Mouse (Mus musculus) G1E-ER4 (cell line): ENCODE results near the gene Vps45. TPM values are rescaled to one million over a fixed set of nuclear protein-coding genes. Genes with fewer than 3 reads are reported as not detected.

Source experiments
- GATA1 ChIP-seq: IDR thresholded peaks from one replicate; pipeline ENCODE4 v1.8.0; 2012; ENCODE audit warnings: low read length, inconsistent platforms
- polyA plus RNA-seq: library from polyadenylated mRNA; stranded (reverse); fragments of >175 nt; gene quantifications from 2 replicates; pipeline ENCODE4 v1.2.3, GENCODE M21; 2012

Vps45 gene
- polyA plus RNA-seq, result 5.6 and 5.8 TPM in 2 replicates

DNA sequence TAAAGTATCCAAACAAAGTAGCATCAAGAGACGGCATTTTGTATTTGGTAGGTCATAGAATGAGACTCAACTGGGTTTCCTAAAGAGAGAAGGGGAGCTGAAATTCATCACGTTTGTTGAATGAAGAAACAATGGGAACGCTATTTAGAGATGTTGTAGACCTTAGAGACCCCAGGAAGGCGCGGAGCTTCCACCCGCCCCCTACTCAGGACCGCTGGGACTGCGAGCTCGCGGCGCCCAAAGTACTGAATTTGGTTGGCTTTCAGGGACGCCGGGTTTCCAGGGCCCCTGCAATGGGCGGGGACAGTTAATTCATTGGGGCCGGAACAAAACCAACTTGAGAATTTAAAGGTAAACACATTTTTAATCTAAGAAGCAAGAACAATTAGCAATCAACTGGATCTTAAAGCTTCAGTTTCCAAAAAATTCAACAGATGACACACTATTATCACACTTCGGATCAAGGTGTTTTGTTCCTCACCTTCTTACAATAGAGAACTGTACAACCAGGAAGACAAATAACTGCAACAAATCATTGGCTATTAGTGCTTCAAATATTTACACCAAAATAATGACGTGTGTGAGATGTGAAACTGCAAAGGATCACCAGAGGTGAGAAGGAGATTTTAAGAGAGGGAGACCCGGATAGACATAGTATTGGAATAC, at the start of gene Vps45:
Gene Vps45, minus strand, starts transcription at position 236 of the 666 bp plus-strand sequence.
- TF ChIP-seq GATA1, result no peak

DNA sequence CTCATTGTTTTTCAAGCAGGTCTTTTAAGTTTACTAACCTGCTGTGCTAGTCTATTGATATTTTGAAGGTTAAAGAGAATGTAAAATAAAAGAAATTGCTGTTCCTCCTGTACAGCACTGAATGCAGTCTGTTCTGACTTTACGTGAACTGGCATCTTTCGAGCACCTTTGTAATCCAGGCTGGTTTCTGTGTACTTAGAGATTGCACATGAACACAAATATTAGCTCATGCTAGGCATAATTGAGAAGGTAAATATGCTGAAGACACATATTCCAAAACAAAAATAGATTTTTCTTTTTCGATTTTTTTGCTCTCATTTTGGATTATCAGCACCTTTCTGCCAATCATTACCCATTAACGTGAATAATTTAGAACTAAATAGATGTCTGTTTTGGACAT, 47.9 kb upstream of the Vps45 start:
- no peak for TF ChIP-seq GATA1

DNA sequence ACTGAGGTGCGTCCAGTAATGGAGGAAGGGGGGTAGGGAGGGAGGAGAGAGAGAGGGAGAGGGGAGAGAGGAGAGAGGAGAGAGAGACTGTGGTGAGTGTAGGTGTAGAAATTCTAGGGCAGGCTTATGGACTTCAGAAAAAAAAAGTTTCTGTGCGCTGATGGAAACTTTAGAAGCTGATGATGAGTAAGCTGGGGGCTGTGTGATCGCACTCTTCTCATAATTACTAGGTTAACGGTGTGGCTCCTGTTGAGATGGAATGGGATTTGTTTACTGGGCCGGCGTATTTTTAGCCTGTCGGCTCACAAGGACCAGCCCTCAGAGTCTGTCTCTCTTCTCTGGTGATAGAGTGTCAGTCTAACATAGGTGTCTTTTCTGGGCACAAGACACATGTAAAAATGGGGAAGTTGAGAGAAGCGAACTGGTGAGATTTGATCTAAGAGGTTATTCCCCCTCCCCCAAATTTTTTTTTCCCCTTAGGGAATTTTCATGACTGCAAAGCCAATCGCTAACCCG, 47.0 kb upstream of the Vps45 start:
- no peak for TF ChIP-seq GATA1

DNA sequence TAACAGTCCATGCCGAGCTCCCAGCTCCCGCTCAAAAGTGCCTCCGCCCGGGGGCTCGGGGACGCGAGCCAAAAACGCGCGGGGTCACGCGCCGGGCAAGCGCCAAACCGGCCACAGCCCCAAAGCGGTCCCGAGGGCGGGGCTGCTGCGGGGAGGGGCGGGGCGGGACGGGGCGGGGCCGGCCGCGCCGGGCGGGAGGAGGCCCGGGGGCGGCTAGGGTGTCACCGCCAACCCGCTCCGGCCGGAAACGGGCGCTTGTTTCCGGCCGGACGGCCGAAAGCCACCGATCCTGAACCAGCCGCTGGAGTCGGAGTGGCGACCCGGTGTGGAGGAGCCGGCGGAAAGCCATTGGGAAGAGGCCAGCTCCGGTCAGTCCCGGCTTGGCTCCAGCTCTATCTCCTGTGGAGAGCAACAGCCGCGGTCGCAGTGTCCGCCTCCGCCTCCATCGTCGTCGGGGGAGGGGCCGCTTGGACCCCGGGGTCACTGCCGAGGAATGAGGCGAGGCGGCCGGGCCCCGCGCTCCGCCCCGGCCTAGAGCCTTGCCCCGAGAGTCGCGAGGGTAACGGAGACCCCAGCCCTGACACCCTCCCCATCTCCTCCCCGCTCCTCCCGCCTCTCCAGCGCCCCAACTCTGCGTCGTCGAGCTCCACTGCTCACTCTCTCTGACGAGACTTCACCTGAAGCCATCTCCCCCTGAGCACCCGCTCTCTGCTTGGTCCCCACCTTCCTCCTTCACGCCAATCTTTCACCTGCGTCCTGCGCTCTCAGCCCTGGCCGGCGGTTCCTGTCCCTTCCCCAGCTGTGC, 46.2 kb upstream of the Vps45 start, which contains the start of gene Otud7b:
Gene Otud7b, plus strand, starts transcription at position 267 of the 805 bp plus-strand sequence.
- no peak for TF ChIP-seq GATA1

DNA sequence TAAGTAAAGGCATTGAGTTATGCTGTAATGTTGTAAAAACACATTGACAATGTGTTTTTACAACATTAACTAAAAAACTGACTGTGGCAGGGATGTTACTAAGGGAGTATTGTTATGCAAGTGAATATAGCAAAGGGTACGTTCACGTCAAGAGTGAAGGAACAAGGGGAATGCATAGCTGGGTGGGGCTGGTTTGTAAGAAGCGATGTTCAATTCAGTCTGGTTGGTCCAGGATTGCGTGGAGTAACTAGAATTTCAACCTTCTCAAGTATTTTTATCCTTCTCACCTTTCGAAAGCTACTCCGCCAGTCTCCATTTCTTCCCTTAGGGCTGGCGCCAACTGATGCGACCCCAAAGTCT, 45.6 kb upstream of the Vps45 start:
- no peak for TF ChIP-seq GATA1

DNA sequence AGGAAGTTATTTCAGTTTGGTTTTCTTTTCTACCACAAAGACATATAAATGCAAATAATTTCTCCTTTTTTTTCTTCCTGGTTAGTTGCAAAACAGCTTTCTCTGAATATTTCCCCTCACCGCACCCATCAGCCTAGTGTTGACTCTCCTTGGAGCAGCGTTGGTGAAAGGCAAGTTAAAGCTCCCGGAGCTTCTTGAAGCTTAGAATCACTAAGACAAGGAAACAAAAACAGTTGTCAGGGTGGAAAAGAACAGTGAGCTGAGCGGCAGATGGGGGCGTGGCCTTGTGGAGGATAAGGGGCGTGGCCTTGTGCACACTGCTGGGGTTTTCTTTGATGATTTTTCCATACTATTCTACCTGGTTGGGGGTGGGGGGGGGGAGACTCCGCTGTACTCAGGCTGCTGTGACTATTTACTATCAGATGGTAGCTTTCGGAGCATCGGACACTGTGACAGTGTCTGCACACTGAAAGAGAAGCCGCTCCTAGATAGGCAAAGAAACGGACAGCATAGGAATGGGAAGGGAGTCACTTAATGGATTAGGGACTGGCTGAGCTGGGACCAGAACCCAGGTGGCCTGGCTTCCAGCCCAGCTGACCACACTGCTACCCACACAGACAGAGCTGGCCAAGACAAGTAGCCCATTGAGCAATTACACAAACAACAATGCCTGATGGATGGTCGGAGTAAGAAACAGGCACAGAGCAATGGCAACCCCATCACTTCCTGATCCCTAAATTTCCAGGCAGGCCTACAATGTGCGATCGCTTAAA, 44.0 kb upstream of the Vps45 start:
- no peak for TF ChIP-seq GATA1

DNA sequence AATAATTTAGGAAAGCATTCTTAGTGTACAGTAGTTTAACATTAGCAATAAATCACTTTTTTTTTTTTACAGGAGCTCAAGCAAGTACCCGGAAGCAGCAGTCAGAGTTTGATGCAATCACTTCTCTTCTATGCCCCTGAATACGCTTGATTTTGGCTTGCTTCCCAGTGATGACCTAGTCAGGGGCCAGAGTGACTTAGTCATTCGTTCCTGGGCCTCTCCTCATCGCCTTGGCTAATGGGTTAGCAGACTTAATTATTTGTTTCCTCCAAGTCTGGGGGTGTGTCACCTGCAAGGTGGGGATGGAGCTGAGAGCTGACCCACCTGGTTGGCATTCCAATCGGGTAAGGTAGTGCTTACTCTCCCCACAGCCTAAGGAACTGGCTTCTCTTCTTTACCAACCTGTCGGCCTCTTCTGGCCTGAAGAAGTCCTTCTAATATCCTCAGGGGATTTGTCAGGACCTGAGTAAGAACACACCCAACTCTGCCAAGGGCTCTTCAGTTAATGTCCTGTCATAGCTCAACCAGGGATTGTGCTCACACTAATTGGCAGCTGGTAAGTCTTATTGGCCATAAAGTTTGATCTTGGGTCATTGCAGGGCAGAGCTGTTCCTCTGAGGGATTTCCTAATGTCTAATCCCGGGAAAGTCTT, 40.5 kb upstream of the Vps45 start:
- TF ChIP-seq GATA1, result no peak

DNA sequence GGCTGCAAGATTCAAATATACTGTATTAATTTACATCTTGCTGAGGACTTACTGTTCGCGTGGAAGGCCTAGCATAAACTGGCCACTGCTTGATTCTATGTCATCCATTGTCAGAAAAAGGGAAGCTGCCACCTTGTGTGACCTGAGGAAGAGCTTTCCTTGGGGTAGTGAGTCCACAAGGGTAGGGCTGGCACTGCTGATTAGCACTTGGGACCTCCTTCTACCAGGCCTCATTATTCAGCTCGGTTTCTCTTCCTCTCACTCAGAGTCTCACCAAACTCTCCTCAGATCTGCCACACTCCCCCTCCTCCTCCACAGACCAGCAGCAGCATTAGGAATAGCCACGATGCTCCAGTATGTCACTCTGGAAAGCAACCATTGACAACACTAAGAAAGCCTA, 39.9 kb upstream of the Vps45 start:
- TF ChIP-seq GATA1, result no peak

DNA sequence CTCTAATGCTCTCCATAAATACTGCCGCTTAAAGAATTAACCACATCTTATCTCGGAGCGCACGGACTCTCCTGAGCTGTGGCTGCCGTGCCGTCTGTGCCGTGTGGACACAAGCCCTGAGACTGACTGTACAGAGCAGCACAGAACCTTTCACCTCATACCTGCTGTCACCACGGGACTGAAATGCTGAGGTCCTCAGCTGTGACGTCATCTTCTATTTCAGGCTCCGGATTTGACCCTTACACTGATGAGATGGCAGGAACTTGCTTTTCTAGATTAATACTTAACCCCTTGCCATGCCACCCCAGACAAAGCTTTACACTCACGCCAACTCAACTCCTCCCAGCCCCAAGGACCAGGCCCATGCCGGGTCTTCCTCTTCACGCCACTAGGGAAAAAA, 35.9 kb upstream of the Vps45 start:
- TF ChIP-seq GATA1, result no peak

DNA sequence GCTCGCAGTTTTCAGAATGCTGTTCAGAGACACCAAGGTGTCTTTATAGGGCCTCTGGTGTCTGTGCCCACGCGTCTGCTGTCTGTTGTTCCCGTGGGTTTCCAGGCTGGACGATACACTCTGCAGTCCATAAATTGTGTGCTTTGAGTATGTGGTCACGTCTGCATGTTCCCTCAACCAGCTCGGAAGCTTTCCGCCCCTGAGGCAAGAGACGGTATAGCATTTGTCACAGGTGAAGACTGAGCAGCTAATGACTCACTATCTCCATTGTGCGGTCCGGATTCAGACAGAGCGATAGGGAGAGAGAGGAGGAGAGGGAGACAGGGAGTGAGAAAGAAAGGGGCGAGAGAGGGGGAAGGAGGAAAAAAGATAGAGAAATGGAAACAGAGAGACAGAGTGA, 35.2 kb upstream of the Vps45 start:
- no peak for TF ChIP-seq GATA1

DNA sequence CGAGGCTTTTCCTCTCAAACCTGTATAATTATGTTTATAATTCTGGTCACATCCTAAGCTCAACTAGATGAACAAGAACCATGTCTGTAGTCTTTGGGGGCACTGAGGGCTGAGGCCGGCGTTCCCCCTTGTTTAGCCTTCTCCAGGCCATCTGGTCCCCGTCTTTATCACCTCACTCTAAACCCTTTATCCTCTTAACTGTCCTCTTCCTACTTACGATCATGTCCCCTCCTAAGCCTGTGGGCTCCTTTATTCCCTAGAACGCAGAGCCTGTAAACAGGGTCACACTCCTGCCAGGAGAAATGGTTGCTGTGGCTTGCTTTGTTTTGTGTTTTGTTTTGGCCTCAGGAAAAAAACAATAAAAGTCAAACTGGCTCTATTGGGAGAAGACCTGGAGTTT, 33.7 kb upstream of the Vps45 start:
- TF ChIP-seq GATA1, result no peak

DNA sequence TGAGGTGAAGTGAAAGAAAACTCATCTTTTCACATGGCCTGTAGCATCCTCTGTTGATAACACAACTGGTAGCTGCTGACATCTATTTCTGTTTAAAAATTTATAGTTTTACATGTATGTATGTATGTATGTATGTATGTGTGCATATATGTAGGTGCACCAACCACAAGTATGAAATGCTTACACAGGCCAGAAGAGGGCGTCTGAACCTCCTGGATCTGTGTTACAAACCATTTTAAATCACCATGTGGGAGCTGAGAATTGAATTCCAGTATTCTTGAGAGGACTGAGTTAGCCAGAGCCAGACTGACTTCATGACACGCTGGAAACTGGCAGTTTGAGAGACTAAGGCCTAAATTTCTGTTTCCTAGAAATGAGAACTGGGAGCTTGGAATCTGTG, 32.9 kb upstream of the Vps45 start:
- no peak for TF ChIP-seq GATA1

DNA sequence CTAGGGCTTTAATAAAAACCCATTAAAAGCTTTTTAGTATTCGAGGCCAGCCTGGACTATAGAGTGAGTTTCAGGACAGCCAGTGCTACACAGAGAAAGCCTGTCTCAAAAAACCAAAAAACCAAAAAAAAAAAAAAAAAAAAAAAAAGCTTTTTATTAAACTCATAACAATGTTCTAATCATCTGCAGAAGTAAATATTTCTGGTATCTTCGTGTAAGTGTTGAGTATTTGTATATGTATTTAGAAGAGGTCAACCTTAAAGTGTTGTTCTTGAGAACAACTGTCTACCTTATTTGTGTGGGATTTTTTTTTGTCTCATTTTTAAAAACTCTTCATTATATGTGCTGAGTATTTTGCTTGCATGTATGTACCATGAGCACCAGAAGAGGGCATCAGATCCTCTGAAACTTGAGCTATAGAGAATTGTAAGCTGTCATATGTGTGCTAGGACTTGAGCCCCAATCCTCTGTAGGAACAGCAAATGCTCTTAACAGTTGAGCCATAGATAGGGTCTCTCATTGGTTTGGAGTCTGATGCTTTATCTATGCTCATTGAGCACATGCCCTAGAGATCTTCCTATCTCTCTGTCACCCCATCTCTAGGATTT, 31.7 kb upstream of the Vps45 start:
- TF ChIP-seq GATA1, result no peak

DNA sequence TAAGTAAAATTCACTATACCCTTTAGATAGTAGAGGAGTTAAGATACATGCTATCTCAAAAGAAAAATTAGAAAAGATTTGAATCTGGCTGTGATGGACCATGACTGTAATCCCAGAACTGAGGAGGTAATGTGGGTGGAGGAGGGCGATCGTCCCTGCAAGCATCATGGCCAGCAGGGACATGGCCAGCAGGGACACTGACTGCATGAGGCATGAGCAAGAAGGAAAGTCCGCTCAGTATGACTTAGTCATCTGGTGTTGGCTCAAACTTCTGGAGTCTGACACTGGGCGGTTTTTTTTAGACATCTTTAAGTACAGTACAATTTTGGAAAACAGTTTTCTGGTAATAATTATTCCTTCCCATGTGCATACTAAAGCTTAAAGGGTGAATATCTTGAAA, 29.5 kb upstream of the Vps45 start:
- no peak for TF ChIP-seq GATA1

DNA sequence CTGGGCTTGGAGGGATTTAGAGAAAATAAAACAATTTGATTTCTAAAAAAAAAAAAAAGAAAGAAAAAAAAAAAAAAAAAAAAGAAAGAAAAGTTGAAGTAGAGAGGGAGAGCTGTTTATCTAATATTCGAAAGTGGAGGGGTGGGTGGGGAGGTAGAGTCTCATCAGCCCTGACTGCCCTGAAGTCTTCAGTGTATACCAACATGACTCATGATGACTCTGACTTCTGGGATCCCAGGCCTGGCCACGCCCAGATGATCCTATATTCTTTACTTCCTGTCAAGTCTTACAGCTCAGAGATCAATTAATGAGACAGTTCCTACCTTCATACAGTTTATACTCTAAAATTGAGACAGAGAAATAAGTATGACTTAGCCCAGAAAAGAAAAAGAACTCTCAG, 29.0 kb upstream of the Vps45 start:
- no peak for TF ChIP-seq GATA1
